ENCODE assay signal across 35 mouse cellular contexts in genomic region chr3:138937241-138937640, GRCm38 (mm10).
"Had no signal": no experiment of that assay in that cellular context is flagged by ENCODE, and none has a peak within 500 bp of the region (broad histone marks: within the 10 kb centered on the region; RNA-seq: fewer than 3 reads in every experiment).

No protein-coding gene starts in this region.

- H3K27me3 ChIP-seq: heart, embryonic 12.5 days; heart, embryonic 13.5 days; heart, embryonic 15.5 days; hindbrain, embryonic 12.5 days; hindbrain, embryonic 13.5 days; hindbrain, embryonic 15.5 days; intestine, embryonic 15.5 days; kidney, embryonic 15.5 days had no signal

- H3K4me2 ChIP-seq: heart, embryonic 11.5 days; heart, embryonic 12.5 days; heart, embryonic 13.5 days; heart, embryonic 15.5 days; hindbrain, embryonic 12.5 days; hindbrain, embryonic 13.5 days; hindbrain, embryonic 14.5 days; hindbrain, embryonic 15.5 days; intestine, embryonic 15.5 days; kidney, embryonic 15.5 days had no signal

- H3K9me3 ChIP-seq: heart, embryonic 12.5 days; heart, embryonic 15.5 days; hindbrain, embryonic 10.5 days; hindbrain, embryonic 12.5 days; intestine, embryonic 15.5 days; kidney, embryonic 15.5 days had no signal

- DNase-seq: heart, postnatal 10 days; heart, postnatal 14 days; heart, postnatal 36 days; heart, postnatal 4 days; kidney, adult 11 months; kidney, adult 18-20 months; kidney, adult 2 months; kidney, adult 8-10 months; kidney, adult 9 months; kidney, postnatal 10 days; kidney, postnatal 14 days; kidney, postnatal 25 days; kidney, postnatal 36 days; kidney, postnatal 4 days; layer of hippocampus, adult 9-11 months; layer of hippocampus, postnatal 36 days had no signal

- H3K27ac ChIP-seq: heart, embryonic 13.5 days; heart, embryonic 15.5 days; hindbrain, embryonic 10.5 days; hindbrain, embryonic 12.5 days; hindbrain, embryonic 13.5 days; hindbrain, embryonic 14.5 days; hindbrain, embryonic 15.5 days; hindbrain, postnatal 0 days; intestine, embryonic 15.5 days; kidney, embryonic 15.5 days; kidney, postnatal 0 days; layer of hippocampus, adult 2 months; left cerebral cortex, adult 2 months had no signal

- ATAC-seq: hindbrain, embryonic 16.5 days; hindbrain, postnatal 0 days; inflammation-experienced regulatory T-cells, adult 6 months; intestine, embryonic 15.5 days; intestine, embryonic 16.5 days; intestine, postnatal 0 days had no signal

- H3K4me1 ChIP-seq: heart, embryonic 12.5 days; heart, embryonic 13.5 days; heart, embryonic 15.5 days; hindbrain, embryonic 12.5 days; hindbrain, embryonic 15.5 days; intestine, embryonic 15.5 days; kidney, embryonic 15.5 days had no signal

- H3K4me3 ChIP-seq: heart, embryonic 12.5 days; heart, embryonic 13.5 days; heart, embryonic 15.5 days; hindbrain, embryonic 10.5 days; hindbrain, embryonic 12.5 days; hindbrain, embryonic 13.5 days; hindbrain, embryonic 15.5 days; intestine, embryonic 15.5 days; kidney, embryonic 15.5 days; layer of hippocampus, adult 2 months; left cerebral cortex, adult 2 months had no signal

- H3K9ac ChIP-seq: heart, embryonic 12.5 days; heart, embryonic 13.5 days; heart, embryonic 15.5 days; hindbrain, embryonic 12.5 days; hindbrain, embryonic 13.5 days; hindbrain, embryonic 14.5 days; hindbrain, embryonic 15.5 days; intestine, embryonic 15.5 days; kidney, embryonic 15.5 days had no signal
